Mouse (Mus musculus) heart, adult 10 weeks (tissue): ENCODE results near the gene Mageb1. TPM values are rescaled to one million over a fixed set of nuclear protein-coding genes. Genes with fewer than 3 reads are reported as not detected.

Experiments used
- polyA plus RNA-seq: library from polyadenylated mRNA; stranded (reverse); fragments of 350-450 nt; fragmentation: Illumina TruSeq; extraction: RNeasy Lipid Tissue Mini Kit (QIAGEN cat#74804); gene quantifications from one replicate; pipeline ENCODE4 v1.2.3, GENCODE M21; 2014; ENCODE audit warnings: low read depth, low replicate concordance

Gene Mageb1
- not detected for polyA plus RNA-seq

DNA sequence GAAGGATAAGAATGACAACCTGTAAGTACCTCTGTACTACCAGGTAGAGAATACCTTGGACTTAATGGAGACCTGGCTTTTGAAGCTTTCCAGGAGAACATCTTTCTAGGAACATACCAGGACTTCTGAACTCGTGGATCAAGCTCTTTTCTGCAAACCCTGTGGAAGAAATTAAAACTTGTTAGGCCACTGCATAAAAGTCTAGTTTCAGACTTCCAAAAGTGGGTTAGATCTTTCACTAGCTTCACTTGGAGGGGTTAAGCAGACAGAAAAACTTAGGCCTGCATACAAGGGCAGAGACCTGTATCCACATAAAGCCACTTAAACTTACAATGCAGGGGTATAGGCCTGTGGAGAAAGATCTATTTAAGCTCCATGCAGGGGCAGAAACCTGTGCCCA is at the start of gene Mageb1:
Gene Mageb1 (minus strand): TSS at position 101 of the 400 bp plus-strand sequence.

Other genes with a start within 250 kb of the Mageb1 start
- not detected for gene Mageb5, start 233.3 kb downstream of the Mageb1 start, polyA plus RNA-seq